Mouse (Mus musculus) embryonic fibroblast, embryonic 13.5 days (primary cell): Measurements from ENCODE around the gene 4921524J17Rik.

Experiments
- CTCF ChIP-seq: IDR thresholded peaks from 2 replicates; pipeline ENCODE4 v1.5.1; 2011; ENCODE audit warnings: mild to moderate bottlenecking, control low read depth, low read length, moderate library complexity, borderline replicate concordance; ENCODE audit not compliant: insufficient read depth
- POLR2A ChIP-seq: IDR thresholded peaks from 2 replicates; pipeline ENCODE4 v1.6.1; 2011; ENCODE audit warnings: low read depth, mild to moderate bottlenecking, control low read depth, low read length, moderate library complexity

DNA sequence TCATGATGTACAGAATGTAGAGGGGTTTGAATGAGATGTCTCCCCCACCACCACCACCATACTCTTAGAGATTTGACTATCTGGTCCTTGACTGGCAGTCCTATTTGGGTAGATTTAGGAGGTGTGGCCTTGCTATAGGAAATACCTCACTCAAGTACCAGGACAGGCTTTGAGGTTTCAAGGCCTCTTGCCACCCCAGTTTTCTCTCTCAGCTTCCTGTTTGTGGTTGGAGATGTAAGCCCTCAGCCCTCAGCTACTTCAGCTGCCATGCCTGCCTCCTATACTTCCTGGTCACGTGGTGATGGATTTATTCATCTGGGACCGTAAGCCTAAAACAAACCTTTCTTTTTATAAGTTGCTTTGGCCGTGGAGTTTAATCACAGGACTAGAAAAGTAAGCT lies 17.7 kb upstream of the 4921524J17Rik start:
- no peak for TF ChIP-seq CTCF
- no peak for TF ChIP-seq POLR2A
